Mouse (Mus musculus) megakaryocyte, embryonic 14.5 days (primary cell): ENCODE results near the gene 2610044O15Rik8. TPM values are rescaled to one million over a fixed set of nuclear protein-coding genes. Genes with fewer than 3 reads are reported as not detected.
A peak's percentile ranks its signal among the peaks of the same experiment; 100 is the strongest.
"Not testable (repeated sequence)": the region's sequence is repeated elsewhere in the genome, so short reads cannot be mapped to it uniquely, and the experiment has no call there.

Experiments
- H3K27me3 ChIP-seq: replicated peaks from 2 replicates; pipeline ENCODE3; 2012; ENCODE audit warnings: inconsistent platforms
- H3K36me3 ChIP-seq: replicated peaks from 2 replicates; pipeline ENCODE3; 2012; ENCODE audit warnings: low read length, inconsistent platforms, mixed read lengths
- H3K4me1 ChIP-seq: 2 replicates; pipeline ENCODE4 v1.6.1; 2012; ENCODE audit warnings: inconsistent platforms
- H3K4me3 ChIP-seq: replicated peaks from 2 replicates; pipeline ENCODE3; 2012; ENCODE audit warnings: moderate library complexity, mild to moderate bottlenecking, inconsistent platforms
- H3K9me3 ChIP-seq: 2 replicates; pipeline ENCODE4 v1.6.1; 2012; ENCODE audit warnings: inconsistent platforms
- FLI1 ChIP-seq: IDR thresholded peaks from 2 replicates; pipeline ENCODE4 v1.6.1; 2012; ENCODE audit warnings: low read length, inconsistent platforms, mixed read lengths
- GATA1 ChIP-seq: IDR thresholded peaks from 3 replicates; pipeline ENCODE4 v1.6.1; 2012; ENCODE audit warnings: mixed read lengths, low read length, inconsistent platforms, borderline replicate concordance
- polyA plus RNA-seq: library from polyadenylated mRNA; stranded (reverse); fragments of >175 nt; gene quantifications from 2 replicates; pipeline ENCODE4 v1.2.3, GENCODE M21; 2012; ENCODE audit warnings: low replicate concordance; ENCODE audit not compliant: insufficient read depth

2610044O15Rik8 gene
- polyA plus RNA-seq, result 0.26 TPM in 1 of 2 replicates, not detected in the other

DNA sequence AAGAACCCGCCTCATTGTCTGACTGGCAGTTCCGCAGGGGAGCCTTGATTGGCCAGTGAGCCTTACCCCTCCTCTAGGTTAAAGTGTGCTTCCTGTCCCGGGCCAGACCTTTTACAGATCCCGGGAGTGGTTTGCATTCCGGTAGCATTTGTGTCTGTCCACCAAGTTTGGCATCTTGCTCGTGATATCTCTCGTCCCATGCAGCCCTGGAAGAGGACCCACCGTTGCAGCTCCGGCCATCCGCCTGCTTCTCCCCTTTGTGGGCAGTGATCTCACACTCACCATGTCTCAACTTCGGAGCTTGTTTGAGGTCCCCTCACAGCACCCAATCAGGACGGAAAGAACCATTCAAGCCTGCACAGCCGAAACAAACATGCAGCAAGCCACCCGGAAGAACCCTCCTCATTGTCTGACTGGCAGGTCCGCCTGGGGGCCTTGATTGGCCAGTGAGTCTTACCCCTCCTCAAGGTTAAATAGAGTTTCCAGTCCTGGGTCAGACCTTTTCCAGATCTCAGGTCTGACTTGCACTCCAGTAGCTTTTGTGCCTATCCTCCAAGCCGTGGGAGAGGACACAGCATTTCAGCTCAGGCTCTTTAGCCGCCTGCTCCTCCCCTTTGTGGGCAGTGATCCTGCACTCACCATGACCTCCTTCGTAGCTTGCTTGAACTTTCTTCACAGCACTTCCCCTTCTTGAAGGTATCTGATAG, at the start of gene 2610044O15Rik8:
Gene 2610044O15Rik8 (minus strand): TSS at position 380 of the 707 bp plus-strand sequence.
- no peaks in the 10 kb centered on the region for H3K36me3 ChIP-seq
- peak within 1 kb of the TSS; percentile 92 for H3K4me3 ChIP-seq
- H3K9me3 ChIP-seq, result no peaks in the 10 kb centered on the region
- no peak for TF ChIP-seq FLI1
- TF ChIP-seq GATA1, result no peak
- no peaks in the 10 kb centered on the region for H3K27me3 ChIP-seq
- H3K4me1 ChIP-seq, result peaks cover 25% of the 10 kb centered on the region

DNA sequence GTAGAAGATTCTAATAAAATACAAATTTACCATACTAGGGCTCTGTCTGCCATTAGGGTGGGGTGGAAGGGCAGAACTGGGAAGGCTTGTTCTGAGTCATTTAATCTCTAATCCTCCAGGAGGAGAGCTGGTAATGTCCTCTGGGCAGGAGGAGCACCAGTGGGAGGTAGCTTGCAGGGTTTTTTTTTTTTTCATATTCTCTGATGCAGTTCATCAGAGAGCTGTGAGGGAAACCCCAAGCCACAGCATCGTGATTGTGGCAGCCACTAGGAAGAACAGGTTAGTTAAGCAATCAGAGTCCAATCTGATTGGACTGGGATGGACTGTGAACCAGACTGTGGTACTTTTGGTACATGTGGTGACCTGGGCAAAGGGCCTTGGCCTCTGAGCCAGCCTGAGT, 31.7 kb upstream of the 2610044O15Rik8 start:
- TF ChIP-seq FLI1 (no peak), GATA1 (no peak)
- Histone ChIP-seq H3K4me3 (no peak overlapping the region), H3K9me3 (peaks cover 40% of the 10 kb centered on the region), H3K36me3 (peaks cover 48% of the 10 kb centered on the region), H3K4me1 (peaks cover 12% of the 10 kb centered on the region), H3K27me3 (no peaks in the 10 kb centered on the region)

DNA sequence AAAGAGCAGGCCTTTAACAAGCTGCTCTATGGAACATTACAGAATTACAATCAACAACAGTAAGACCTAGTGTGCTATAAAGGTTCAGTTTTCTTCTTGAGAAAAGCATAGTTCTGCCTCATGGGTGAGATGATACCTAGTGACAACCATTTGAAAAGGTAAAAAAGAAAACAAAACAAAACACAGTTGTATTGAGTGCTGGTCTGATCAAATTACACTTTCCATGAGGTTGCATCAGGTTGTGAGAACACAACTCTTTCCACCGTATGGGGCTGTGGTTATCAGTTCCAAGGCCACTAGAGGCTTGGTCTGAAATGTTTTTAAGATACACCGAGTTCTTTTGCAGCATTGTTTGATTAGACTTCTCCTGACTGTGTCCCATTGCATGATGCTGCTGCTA, 30.1 kb upstream of the 2610044O15Rik8 start:
- TF ChIP-seq GATA1 (no peak), FLI1 (no peak)
- H3K36me3 ChIP-seq, result peaks cover 31% of the 10 kb centered on the region
- H3K4me3 ChIP-seq, result peak overlapping the region; percentile 69
- no peaks in the 10 kb centered on the region for H3K27me3 ChIP-seq
- H3K4me1 ChIP-seq, result peaks cover 12% of the 10 kb centered on the region
- H3K9me3 ChIP-seq, result peaks cover 25% of the 10 kb centered on the region

DNA sequence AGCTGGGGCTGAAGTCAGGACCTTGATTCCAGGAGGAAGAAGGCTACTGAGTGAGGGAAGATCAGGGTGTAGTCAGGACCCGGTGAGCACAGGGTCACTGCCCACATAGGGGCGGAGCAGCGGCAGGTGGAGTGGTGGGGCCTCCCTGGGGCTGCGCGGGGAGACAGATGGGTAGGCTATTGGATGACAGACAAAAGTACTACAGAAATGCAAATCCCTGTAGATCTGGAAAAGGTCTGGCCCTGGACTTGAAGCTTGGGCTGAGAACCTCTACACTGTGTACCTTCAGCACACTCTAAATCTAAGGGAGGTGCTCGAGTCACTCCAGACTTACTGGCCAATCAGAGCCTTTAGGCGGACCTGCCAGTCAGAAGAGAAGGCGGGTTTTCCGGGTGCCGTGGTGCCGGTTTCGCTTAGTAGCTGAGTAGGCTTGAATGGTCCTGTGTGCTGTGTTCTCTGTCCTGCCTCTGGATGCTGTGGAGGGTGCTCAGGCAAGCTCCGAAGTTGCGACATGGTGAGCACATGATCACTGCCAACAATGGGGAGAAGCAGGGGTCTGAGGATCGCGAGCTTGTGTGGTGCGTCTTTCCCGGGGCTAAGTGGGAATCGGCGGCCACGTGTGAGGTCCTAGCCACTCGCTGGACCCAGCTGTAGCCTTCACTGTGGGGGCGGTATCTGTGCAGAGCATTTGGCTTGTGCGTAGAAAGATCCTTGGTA, 29.2 kb upstream of the 2610044O15Rik8 start:
- H3K4me3 ChIP-seq, result peak overlapping the region; percentile 93
- peaks cover 12% of the 10 kb centered on the region for H3K4me1 ChIP-seq
- H3K36me3 ChIP-seq, result peaks cover 22% of the 10 kb centered on the region

DNA sequence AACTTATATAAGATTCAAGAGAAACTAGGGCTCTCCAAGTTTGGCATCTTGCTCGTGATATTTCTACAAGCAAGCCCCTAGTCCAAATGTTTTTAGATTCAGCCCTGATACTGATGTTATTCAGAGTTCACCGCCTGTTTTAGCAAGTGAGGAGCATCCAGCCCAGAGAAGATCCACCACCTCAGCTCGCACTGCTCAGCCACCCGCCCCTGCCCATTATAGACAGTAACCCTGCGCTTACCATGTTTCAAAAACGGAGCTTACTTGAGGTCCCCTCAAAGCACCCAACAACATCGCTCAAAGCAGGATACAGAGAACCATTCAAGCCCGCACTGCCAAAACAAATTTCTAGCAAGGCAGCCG, 561 bp downstream of the 2610044O15Rik8 start:
- Histone ChIP-seq H3K36me3 (no peaks in the 10 kb centered on the region), H3K27me3 (no peaks in the 10 kb centered on the region), H3K9me3 (no peaks in the 10 kb centered on the region), H3K4me1 (peaks cover 30% of the 10 kb centered on the region), H3K4me3 (peak overlapping the region; percentile 92)
- TF ChIP-seq GATA1, result no peak
- TF ChIP-seq FLI1, result no peak

More for the DNA sequence above, 29.2 kb upstream of the 2610044O15Rik8 start:
- H3K9me3 ChIP-seq, result peaks cover 17% of the 10 kb centered on the region
- H3K27me3 ChIP-seq, result not testable (repeated sequence)

Other genes with a start within 250 kb of the 2610044O15Rik8 start
- 0.02 TPM in 1 of 2 replicates, not detected in the other for gene Ccdc7a, start 168.9 kb downstream of the 2610044O15Rik8 start, polyA plus RNA-seq
- not detected in 2 replicates for gene Ccdc7b, start 167.3 kb downstream of the 2610044O15Rik8 start, polyA plus RNA-seq
- gene Gm10999, start 102.7 kb downstream of the 2610044O15Rik8 start, polyA plus RNA-seq, result not detected in 2 replicates